Mouse (Mus musculus): Measurements from ENCODE around the gene Casz1.

- TF ChIP-seq CTCF (conservative IDR thresholded peaks at IDR 0.05; ENCODE audit: insufficient read depth, insufficient read length, low read depth, low read length), result no peak
- no peak for TF ChIP-seq POLR2A (IDR thresholded peaks at IDR 0.05; ENCODE audit: low read depth, low read length)
Observed at GRCm38 (mm10) chr4:148818161-148818560, 13.9 kb downstream of the Casz1 start.
